Mouse (Mus musculus) E14TG2a.4 (cell line): ENCODE measurements around the gene Traf4.

ENCODE experiments used
- CTCF ChIP-seq: conservative IDR thresholded peaks from 2 replicates; pipeline ENCODE4 v1.5.1; 2014; ENCODE audit warnings: low read length
- NANOG ChIP-seq: IDR thresholded peaks from 2 replicates; pipeline ENCODE4 v1.6.1; 2014; ENCODE audit warnings: borderline replicate concordance, low read length, mixed read lengths
- POU5F1 ChIP-seq: IDR thresholded peaks from 2 replicates; pipeline ENCODE4 v1.6.1; 2014; ENCODE audit warnings: low read length, borderline replicate concordance

DNA sequence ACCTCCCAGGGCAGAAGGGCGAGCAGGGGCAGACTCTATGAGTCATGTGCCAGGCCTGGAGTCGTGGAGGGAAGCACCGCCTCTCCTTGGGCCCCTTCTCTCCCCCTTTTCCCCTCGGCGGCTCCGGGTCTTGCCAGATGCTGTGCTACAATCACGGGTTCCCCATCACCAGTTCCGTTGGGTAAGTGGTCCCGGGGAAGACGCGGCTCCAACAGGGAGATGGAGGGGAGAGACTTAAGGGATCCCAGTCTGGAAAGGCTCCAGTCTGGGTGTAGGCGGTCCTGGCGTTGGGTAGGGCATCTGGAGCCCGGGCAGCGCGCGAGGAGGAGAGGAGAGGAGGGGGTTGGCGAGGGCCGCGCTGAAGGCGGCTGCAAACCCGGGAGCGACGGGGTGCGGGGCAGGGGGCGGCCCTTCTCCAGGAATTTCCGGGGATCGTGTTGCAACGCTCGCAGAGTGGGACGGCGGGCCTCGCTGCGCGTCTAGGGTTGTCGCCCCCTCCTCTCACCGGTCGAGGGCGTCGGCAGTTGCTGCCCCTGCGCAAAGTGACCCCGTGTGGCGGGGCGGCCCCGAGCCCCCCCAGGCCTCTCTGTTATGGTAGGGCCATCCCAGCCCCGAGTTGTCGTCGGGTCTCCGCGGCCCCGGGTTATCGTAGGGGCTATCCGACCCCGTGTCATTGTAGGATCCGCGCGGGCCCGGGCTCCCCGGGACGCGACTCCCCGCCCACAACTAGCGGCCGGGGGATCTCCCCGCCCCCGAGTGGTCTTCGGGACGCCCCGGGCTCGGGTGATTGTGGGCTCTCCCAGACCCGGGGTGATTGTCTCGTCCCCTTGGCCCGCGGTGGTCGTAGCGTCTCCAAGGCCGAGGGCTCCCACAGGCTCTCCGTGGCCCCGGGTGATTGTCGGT lies 23.2 kb upstream of the Traf4 start, which contains the start of gene Rab34:
- no peak for TF ChIP-seq CTCF
- no peak for TF ChIP-seq NANOG
- no peak for TF ChIP-seq POU5F1
